Mouse (Mus musculus): ENCODE data around the gene Plekhm1.
"Not testable (repeated sequence)": the region's sequence is repeated elsewhere in the genome, so short reads cannot be mapped to it uniquely, and the experiment has no call there.

Plekhm1 gene

GRCm38 (mm10) chr11:103411981-103412949 lies at the start of gene Plekhm1:
Plekhm1 (minus strand) TSS chr11:103412687.
- DNase-seq (ENCODE audit: low spot score in 2 of 2) = peak; percentile 95 to 97

- DNase-seq (ENCODE audit: low spot score in 2 of 2) = not testable (repeated sequence)
These were observed 38.6 kb upstream of the Plekhm1 start for GRCm38 (mm10) chr11:103451105-103451504.

- not testable (repeated sequence) for DNase-seq (ENCODE audit: low spot score in 2 of 2)
These were observed 37.2 kb upstream of the Plekhm1 start for GRCm38 (mm10) chr11:103449721-103450120.

- DNase-seq (ENCODE audit: low spot score in 2 of 2) = peak; percentile 47 to 59
These were observed 31.2 kb upstream of the Plekhm1 start for GRCm38 (mm10) chr11:103443678-103444077.

- DNase-seq (ENCODE audit: low spot score in 2 of 2) = peak; percentile 32 to 39
These were observed 23.8 kb upstream of the Plekhm1 start for GRCm38 (mm10) chr11:103436282-103436681.

GRCm38 (mm10) chr11:103425031-103425430 lies 12.5 kb upstream of the Plekhm1 start:
- DNase-seq (ENCODE audit: low spot score in 2 of 2) = no peak

- DNase-seq (ENCODE audit: low spot score in 2 of 2) = no peak
These were observed 7.2 kb upstream of the Plekhm1 start for GRCm38 (mm10) chr11:103419667-103420066.

- peak in 1 of 2 experiments; percentile 13 for DNase-seq (ENCODE audit: low spot score in 2 of 2)
These were observed 6.7 kb upstream of the Plekhm1 start for GRCm38 (mm10) chr11:103419226-103419625.

- DNase-seq (ENCODE audit: low spot score in 2 of 2) = peak; percentile 30 to 57
These were observed 1.0 kb upstream of the Plekhm1 start for GRCm38 (mm10) chr11:103413516-103413915.

- peak; percentile 88 to 91 for DNase-seq (ENCODE audit: low spot score in 2 of 2)
These were observed 500 bp upstream of the Plekhm1 start for GRCm38 (mm10) chr11:103412950-103413423.

GRCm38 (mm10) chr11:103411301-103411700 lies 1.2 kb downstream of the Plekhm1 start:
- no peak for DNase-seq (ENCODE audit: low spot score in 2 of 2)

GRCm38 (mm10) chr11:103408880-103409279 lies 3.6 kb downstream of the Plekhm1 start:
- no peak for DNase-seq (ENCODE audit: low spot score in 2 of 2)

- not testable (repeated sequence) for DNase-seq (ENCODE audit: low spot score in 2 of 2)
These were observed 5.4 kb downstream of the Plekhm1 start for GRCm38 (mm10) chr11:103407136-103407535.

GRCm38 (mm10) chr11:103406551-103406950 lies 5.9 kb downstream of the Plekhm1 start:
- no peak for DNase-seq (ENCODE audit: low spot score in 2 of 2)

GRCm38 (mm10) chr11:103405814-103406213 lies 6.7 kb downstream of the Plekhm1 start:
- no peak for DNase-seq (ENCODE audit: low spot score in 2 of 2)

- no peak for DNase-seq (ENCODE audit: low spot score in 2 of 2)
These were observed 7.9 kb downstream of the Plekhm1 start for GRCm38 (mm10) chr11:103404618-103405017.

- DNase-seq (ENCODE audit: low spot score in 2 of 2) = peak in 1 of 2 experiments; percentile 19
These were observed 8.7 kb downstream of the Plekhm1 start for GRCm38 (mm10) chr11:103403776-103404175.

- no peak for DNase-seq (ENCODE audit: low spot score in 2 of 2)
These were observed 9.7 kb downstream of the Plekhm1 start for GRCm38 (mm10) chr11:103402738-103403137.

GRCm38 (mm10) chr11:103402198-103402597 lies 10.3 kb downstream of the Plekhm1 start:
- peak; percentile 58 to 60 for DNase-seq (ENCODE audit: low spot score in 2 of 2)

- no peak for DNase-seq (ENCODE audit: low spot score in 2 of 2)
These were observed 12.5 kb downstream of the Plekhm1 start for GRCm38 (mm10) chr11:103399986-103400385.

- DNase-seq (ENCODE audit: low spot score in 2 of 2) = peak in 1 of 2 experiments; percentile 48
These were observed 13.4 kb downstream of the Plekhm1 start for GRCm38 (mm10) chr11:103399050-103399449.

- no peak for DNase-seq (ENCODE audit: low spot score in 2 of 2)
These were observed 15.8 kb downstream of the Plekhm1 start for GRCm38 (mm10) chr11:103396682-103397081.

- DNase-seq (ENCODE audit: low spot score in 2 of 2) = no peak
These were observed 16.3 kb downstream of the Plekhm1 start for GRCm38 (mm10) chr11:103396236-103396635.

Data from spleen, postnatal 36 days (tissue).